Mouse (Mus musculus) embryo, embryonic 9.5 days (tissue): ENCODE measurements around the gene Lrch2.
"Not testable (repeated sequence)": the region's sequence is repeated elsewhere in the genome, so short reads cannot be mapped to it uniquely, and the experiment has no call there.

Source experiments
- DNase-seq: peaks from one replicate; pipeline ENCODE4 v3.0.0-alpha.2; 2017; ENCODE audit errors: extremely low spot score

Gene Lrch2

GRCm38 (mm10) chrX:147553421-147554201, at the start of gene Lrch2:
Lrch2 (minus strand) TSS chrX:147554081.
- peak; percentile 58 for DNase-seq

GRCm38 (mm10) chrX:147540934-147541870, 12.7 kb downstream of the Lrch2 start:
- DNase-seq = no peak

- no peak for DNase-seq
Observed at GRCm38 (mm10) chrX:147538377-147538776, 15.5 kb downstream of the Lrch2 start.

GRCm38 (mm10) chrX:147537117-147537516, 16.8 kb downstream of the Lrch2 start:
- not testable (repeated sequence) for DNase-seq

- no peak for DNase-seq
Observed at GRCm38 (mm10) chrX:147535616-147536015, 18.3 kb downstream of the Lrch2 start.

GRCm38 (mm10) chrX:147531675-147532074, 22.2 kb downstream of the Lrch2 start:
- no peak for DNase-seq

GRCm38 (mm10) chrX:147527646-147528172, 26.2 kb downstream of the Lrch2 start:
- DNase-seq = no peak

GRCm38 (mm10) chrX:147489551-147489950, 64.3 kb downstream of the Lrch2 start:
- DNase-seq = no peak

- DNase-seq = not testable (repeated sequence)
Observed at GRCm38 (mm10) chrX:147453610-147454009, 100.3 kb downstream of the Lrch2 start, which contains the start of gene Vmn1r239-ps. Vmn1r239-ps (minus strand) TSS chrX:147453710.

GRCm38 (mm10) chrX:147443386-147443785, 110.5 kb downstream of the Lrch2 start:
- no peak for DNase-seq

- no peak for DNase-seq
Observed at GRCm38 (mm10) chrX:147435400-147435799, 118.5 kb downstream of the Lrch2 start.

GRCm38 (mm10) chrX:147429753-147430152, 124.1 kb downstream of the Lrch2 start:
- no peak for DNase-seq

GRCm38 (mm10) chrX:147429129-147429528, 124.8 kb downstream of the Lrch2 start, which contains the start of gene Il13ra2:
Il13ra2 (minus strand) TSS chrX:147429192.
- no peak for DNase-seq
